Mouse (Mus musculus): ENCODE results near the gene Hnrnpm.
"Not testable (repeated sequence)": the region's sequence is repeated elsewhere in the genome, so short reads cannot be mapped to it uniquely, and the experiment has no call there.

- TF ChIP-seq MAFK (IDR thresholded peaks at IDR 0.05; ENCODE audit: insufficient read depth, low read depth, low read length); HCFC1 (IDR thresholded peaks at IDR 0.05; ENCODE audit: borderline replicate concordance, insufficient read depth, low read length); ZC3H11A (IDR thresholded peaks at IDR 0.05; ENCODE audit: borderline replicate concordance, low read depth, low read length); ZNF384 (IDR thresholded peaks at IDR 0.05; ENCODE audit: low read depth, low read length); CHD2 (IDR thresholded peaks at IDR 0.05; ENCODE audit: low read depth, low read length): not testable (repeated sequence)
Measured at GRCm38 (mm10) chr17:33613726-33614125, 72.9 kb downstream of the Hnrnpm start.
